8 mouse cellular contexts compared by ENCODE assay signal in the genomic region with DNA sequence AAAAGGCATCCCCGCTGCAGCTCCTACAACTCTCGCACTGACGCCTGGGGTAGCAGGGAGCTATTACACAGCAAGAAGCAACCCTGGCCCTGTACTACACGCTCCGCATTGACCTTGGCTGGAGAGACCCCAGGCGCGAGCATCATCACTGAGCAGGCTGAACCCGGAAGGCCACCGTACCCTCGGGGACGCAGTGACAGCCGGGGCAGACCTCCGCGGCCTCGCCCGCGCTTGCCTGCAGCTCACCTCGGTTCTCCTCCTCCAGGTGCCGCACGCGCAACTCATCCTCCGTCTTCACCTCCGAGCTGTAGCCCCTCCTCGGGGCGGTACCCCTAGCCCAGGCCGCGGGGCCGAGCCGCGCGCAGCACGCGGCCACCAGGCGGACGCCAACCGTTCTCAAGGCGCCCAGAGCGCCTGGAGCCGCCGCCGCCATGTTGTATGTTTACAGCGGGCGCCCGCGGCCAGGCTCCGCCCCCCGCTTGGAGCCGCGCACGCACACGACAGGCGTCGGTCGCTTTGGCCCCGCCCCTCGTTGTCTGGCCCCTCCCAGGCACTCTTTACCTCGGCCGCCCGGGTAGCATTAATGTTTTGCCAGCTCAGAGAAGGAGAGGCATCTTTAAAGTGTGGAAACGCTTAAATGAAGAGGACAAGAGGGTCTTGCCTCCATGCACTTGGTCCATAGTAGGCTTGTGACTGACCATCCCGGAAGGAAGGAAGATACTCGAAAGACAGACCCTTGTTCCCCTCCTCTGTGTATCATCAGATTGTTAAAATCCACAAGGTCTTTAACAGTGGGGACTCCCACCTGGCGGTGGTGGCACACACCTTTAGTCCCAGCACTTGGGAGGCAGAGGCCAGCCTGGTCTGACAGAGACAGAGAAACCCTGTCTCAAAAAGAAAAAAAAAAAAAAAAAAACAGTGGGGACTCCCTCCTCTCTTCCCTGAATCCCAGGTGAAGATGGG. TPM values are rescaled to one million over a fixed set of nuclear protein-coding genes. Genes with fewer than 3 reads are reported as not detected.
DNase-seq lines count a peak whose midpoint lies in the region; ATAC-seq and TF ChIP-seq lines count a peak whose summit lies in the region.

Gene Auh, minus strand, starts transcription at position 473 of the 963 bp plus-strand sequence.

- no peaks in the 10 kb centered on the region for H3K36me3 ChIP-seq in hindbrain, embryonic 13.5 days
- no peaks in the 10 kb centered on the region for H3K36me3 ChIP-seq in macrophage (ENCODE audit: inconsistent target)

- POLR2A ChIA-PET in Patski (lab: Charles Lee) = interaction anchor here (0.6 to 1.4 kb wide), 4 partner anchors 12 to 51 kb away, joined by 3 to 8 read pairs (median 4); partner anchors contain the start of gene Nfil3

- H3K27ac ChIP-seq in hindbrain, embryonic 13.5 days = peak within 1 kb of the TSS; percentile 92
- no peak within 1 kb of the TSS for H3K27ac ChIP-seq in macrophage

- ATAC-seq in Patski = peak; percentile 91
- ATAC-seq in hindbrain, embryonic 13.5 days (ENCODE audit: low FRiP score) = peak; percentile 96

- DNase-seq in Patski (ENCODE audit: low read depth, low spot score) = no peak
- DNase-seq in cerebellum, postnatal 10 days = peak; percentile 96 to 97
- DNase-seq in frontal cortex, postnatal 14 days (ENCODE audit: low spot score in 2 of 2) = peak; percentile 63 to 71
- DNase-seq in left cerebral cortex, adult 11 months (ENCODE audit: low spot score) = peak; percentile 57
- peak; percentile 86 for DNase-seq in right cerebral cortex, adult 18-20 months
- DNase-seq in urinary bladder, postnatal 10 days (ENCODE audit: low spot score) = peak; percentile 46

- peaks cover 47% of the 10 kb centered on the region for H3K79me2 ChIP-seq in macrophage (ENCODE audit: inconsistent target)

- no peak for TF ChIP-seq CTCF in Patski (IDR thresholded peaks at IDR 0.05)

- H3K27me3 ChIP-seq in Patski = no peaks in the 10 kb centered on the region
- no peaks in the 10 kb centered on the region for H3K27me3 ChIP-seq in hindbrain, embryonic 13.5 days

- H3K9me3 ChIP-seq in hindbrain, embryonic 13.5 days = no peaks in the 10 kb centered on the region

- under 1% methylated on average over 63 of the region's 63 CpGs for WGBS in hindbrain, embryonic 13.5 days
- under 1% methylated on average over 56 of the region's 63 CpGs for WGBS in macrophage (ENCODE audit: missing documents)

- H3K9ac ChIP-seq in hindbrain, embryonic 13.5 days = peak within 1 kb of the TSS; percentile 85

- H3K4me2 ChIP-seq in hindbrain, embryonic 13.5 days = peak within 1 kb of the TSS; percentile 58

- in situ Hi-C loops in Patski (cut with MboI; ENCODE audit: low pct_unique_long_range_greater_than_20kb) = no loop called here

- CTCF ChIA-PET in Patski (lab: Charles Lee) = no interaction called here

- H3K4me1 ChIP-seq in hindbrain, embryonic 13.5 days (replicated peaks) = peaks cover 28% of the 10 kb centered on the region

- peak within 1 kb of the TSS; percentile 83 for H3K4me3 ChIP-seq in hindbrain, embryonic 13.5 days
- peak within 1 kb of the TSS; percentile 68 for H3K4me3 ChIP-seq in macrophage (ENCODE audit: inconsistent target)

RNA-seq across cellular contexts. Expression of gene Auh, which starts in this region (rescaled TPM):
- polyA plus RNA-seq in Patski (2021) = 74.2 TPM
- 61.8 and 64.6 TPM in 2 replicates for polyA plus RNA-seq in hindbrain, embryonic 13.5 days (2015; fragmentation: Nextera tagmentation; extraction: Ambion mirVana)
- total RNA-seq in macrophage (2018; cell fraction: chromatin; rRNA removed) = 100 to 1,000 TPM in 6 of 26 experiments, 10 to 100 TPM in 20; 15.9 to 115 (median 61.6) TPM
- 10 to 100 TPM; 16.7 to 30.1 (median 25.4) TPM for total RNA-seq in macrophage (2018; cell fraction: cytosol; rRNA removed)
- total RNA-seq in macrophage (2018; cell fraction: nucleus; rRNA removed) = 10 to 100 TPM; 14.0 to 79.9 (median 34.7) TPM
- 16.2 to 24.3 TPM (median 22.7 TPM) in 3 replicates for polyA plus RNA-seq in macrophage (2018)
